Mouse (Mus musculus) ovary, adult 18-20 months (tissue): Measurements from ENCODE around the gene Eva1c.

Source experiments
- DNase-seq: peaks from one replicate; pipeline ENCODE4 v3.0.0; 2022; ENCODE audit warnings: low spot score, mixed read lengths

Gene Eva1c

DNA sequence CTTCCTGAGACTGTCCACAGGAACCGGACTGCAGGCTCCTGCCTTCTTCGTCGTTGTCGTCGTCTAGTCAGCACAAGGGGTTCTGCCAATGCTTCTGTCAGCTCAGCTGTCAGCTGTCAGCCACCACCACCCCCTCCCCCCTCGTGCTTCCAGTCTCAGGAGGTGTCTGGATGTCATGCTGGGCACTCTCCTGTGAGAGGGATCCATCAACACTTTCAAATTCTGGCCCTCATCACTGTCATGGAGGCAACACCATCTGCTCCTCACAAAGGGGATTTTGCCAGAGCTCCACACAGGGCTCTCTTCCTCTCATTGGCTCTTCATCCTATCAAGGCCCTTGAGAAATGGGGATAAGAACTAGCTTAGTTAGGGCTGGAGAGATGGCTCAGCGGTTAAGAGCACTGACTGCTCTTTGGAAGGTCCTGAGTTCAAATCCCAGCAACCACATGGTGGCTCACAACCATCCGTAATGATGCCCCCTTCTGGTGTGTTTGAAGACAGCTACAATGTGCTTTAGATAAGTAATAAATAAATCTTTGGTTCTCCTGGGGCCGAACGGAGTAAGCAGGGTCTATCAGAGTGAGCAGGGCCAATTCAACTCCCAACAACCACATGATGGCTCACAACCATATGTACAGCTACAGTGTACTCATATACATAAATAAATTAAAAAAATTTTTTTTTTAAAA is 95.1 kb downstream of the Eva1c start:
- DNase-seq: no peak

DNA sequence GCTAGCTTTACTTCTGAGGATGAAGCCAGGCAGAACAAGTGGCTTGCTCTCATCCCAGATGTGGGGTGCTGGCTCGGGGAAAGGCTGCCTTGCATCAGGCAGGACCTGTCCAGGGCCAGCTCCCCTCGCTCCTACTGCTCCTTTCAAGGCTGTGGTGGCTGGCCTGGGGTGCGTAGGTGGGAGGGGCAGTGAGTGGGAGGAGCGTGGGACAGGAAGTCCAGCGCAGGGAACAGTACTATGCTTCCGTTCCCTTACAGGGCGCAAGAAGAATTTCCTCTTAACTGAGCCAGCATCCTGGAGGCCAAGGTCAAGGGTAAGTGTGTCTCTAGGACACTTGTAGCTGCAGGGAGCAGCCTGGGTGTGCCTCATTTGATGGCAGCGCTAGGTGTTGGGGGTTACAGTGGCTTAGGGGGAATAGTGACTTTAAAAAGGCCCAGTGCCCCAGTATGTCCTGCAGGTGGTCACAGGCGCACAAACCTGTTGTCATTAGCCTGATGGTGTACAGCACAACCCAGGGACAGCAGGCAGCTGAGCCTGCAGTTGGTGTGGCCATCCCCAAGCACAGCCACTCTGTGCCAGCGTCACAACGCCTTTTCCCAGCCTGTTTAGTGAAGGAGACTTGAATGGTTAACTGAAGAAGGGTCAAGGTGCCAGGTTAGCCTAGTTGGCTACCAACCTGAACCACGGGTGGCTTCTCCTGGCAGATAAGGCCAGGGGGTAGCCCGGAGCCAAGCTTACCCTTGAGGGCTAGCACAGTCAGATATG is 98.3 kb downstream of the Eva1c start:
- DNase-seq: peak; percentile 52

DNA sequence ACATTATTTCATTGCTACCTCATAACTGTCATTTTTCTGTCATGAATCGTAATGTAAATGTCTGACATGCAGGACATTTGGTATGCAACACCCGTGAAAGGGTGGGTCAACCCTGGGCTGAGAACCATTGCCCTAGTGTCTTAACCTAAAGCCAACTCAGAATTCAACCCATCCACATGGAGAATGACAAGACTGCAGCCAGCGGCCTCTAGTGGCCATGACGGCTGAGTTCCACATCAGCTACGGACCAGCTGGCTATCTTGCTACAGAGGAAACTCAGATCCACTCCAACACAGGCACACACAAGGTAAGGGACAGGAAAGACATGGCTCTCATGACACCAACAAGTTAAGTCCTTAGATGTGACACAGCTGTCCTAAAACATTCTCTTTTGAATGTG is 98.9 kb downstream of the Eva1c start:
- no peak for DNase-seq

DNA sequence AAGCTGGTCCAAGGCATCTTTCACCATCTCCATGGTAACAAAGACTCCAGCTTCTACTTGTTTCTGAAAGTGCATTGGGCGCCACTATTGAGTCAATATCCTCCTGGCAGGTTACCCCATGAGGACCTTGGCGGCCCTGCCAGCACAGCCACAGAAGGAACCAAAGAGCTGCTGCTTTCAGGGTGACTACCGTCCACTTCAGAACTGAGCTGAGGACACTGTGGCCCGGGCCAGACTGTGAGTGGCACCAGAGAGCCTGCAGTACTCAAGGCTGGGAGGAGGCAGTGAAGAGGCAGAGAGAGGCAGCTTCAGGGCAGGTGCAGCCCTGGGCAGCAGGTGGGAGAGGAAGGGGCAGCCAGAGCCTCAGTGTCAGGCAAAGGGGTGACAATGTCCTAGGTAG is 100.9 kb downstream of the Eva1c start:
- no peak for DNase-seq

DNA sequence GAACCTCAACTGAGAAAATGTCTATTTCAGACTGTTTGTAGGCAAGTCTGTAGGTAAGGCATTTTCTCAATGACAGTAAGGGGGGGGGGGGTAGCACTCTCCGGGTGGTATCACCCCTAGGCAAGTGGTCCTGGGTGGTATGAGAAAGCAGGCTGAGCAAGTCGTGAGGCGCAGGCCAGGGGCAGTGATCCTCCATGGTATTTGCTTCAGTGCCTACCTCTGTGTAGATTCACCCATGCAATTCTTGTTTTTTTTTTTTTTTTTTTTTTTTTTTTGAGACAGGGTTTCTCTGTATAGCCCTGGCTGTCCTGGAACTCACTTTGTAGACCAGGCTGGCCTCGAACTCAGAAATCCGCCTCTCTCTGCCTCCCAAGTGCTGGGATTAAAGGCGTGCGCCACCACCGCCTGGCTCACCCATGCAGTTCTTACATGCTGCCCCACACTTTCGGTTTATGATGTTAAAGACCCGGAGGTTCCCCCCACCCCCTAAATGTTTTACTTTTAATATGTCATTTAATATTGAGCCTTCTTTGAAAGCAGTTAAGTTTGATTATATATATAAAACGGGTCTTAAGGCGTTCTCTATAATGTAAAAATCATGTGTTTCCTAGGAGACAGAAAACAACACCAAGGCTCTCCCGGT is 107.1 kb downstream of the Eva1c start:
- no peak for DNase-seq

DNA sequence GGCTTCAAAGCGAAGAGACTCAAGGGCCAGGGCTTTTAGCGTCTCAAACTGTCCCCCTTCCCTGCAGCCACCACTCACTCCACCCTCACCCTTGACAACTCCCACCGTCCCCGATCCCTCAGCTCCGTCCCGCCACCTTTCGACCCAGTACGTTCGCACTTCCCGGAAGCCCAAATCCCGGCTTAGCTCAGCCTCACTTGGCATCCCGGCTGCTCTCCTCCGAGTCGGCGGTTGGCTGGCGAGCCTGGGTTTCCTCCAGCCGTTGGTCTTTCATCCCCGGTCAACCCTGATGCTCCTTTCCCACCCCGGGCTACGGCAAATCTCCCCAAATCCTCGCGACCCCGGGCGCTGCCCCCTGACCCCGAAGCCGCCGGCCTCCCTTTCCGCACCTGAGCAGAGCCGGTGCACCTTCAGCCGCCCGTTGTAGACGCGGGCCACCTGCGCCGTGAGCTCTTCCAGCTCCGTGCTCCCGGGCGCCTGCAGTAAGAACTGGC is 107.7 kb downstream of the Eva1c start:
- peak; percentile 37 for DNase-seq

DNA sequence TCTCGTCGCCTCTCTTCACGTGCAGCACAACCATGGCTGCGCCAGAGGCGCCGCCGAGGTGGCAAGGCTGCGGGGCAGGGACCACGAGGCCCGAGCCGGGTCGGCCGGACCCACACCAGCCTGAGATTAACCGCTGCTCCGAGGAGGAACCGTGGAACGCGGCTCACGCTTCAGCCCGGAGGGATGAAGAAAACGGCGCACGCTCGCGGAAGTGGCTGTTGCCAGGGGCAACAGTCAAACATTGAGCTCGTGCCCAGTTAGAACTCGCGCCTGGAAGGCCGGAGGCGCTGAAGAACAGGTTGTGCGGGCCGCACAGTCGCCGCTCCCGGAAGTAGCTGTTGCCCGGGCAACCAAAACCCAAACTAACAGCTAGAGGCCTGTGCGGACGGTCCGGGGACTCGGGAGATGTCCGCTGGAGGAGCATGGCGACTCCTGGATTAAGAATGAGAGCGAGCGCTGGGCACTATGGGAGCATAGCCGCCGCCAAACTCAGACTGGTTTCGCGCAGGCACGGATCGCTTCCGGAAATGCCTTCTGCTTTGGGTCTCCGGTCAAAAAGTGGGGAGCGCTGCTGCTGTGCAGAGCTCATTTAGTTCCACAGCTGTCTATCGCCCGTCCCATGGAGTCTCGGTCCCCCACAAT is 108.3 kb downstream of the Eva1c start, which contains the start of gene Cfap298:
Gene Cfap298, minus strand, starts transcription at position 428 of the 642 bp plus-strand sequence.
- DNase-seq: peak; percentile 93

DNA sequence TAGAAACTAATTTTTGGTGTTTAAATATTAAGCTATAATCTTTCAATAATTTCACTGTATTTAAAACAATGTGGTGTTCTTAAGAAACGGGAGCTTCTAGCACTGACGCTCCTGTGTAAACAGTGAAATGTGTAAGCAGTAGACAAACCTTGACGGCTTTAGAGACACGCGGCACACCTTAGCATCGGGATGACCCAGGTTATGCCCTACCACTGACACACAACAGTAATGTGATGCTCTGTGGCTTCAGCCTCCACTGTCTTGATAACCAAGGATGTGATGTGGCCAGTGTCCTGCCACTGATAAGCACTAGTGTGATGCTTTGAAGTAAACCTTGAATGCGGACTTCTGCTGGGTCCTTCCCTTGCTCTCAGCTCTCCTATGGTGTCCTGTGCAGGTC is 114.7 kb downstream of the Eva1c start:
- no peak for DNase-seq

DNA sequence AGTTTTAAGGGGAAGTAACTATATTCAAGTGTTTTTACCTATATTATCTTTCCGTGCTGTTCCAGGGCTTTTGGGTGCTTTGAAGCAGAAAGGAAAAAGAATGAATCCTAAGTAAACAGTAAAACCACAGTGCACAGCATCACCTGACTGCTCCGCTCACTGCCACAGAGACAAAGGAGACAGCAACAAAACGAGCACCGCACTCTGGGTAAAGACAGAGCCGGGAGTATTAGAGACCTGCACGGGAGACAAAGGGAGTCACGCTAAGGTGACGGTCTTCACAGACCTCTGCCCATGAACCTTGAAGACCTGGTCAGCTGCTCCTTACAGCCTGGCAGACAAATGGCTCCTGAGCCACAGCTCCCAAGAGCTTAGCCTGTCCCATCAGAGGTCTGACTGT is 120.5 kb downstream of the Eva1c start:
- no peak for DNase-seq

DNA sequence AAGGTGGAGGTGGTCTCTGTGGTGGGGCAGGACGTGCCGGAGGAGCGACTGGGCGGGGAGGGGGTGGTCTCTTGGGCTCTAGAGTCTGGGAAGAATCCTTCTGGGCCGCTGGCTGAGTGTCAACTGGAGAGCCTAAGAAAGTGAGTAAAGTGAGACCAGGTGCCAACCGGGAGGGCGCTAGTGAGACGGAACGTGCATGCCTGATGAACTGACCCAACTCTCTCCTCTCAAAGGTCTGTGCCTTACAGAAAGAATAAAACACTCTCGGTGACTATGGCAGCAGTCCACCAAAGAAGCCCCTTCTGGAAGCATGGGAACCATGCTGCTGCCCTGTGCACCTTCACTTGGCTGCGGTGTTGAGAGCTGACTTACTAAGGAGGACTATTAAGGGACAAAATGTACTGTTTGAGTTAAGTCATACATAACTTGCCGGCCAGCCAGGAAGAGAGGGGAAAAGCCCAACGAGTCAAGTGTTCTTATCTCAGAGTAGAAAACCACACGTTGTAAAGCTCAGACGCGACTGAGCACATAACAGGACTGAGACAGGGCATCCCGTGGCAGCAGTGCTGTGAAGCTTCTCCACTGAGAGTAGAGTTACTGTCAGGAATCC is 123.9 kb downstream of the Eva1c start:
- no peak for DNase-seq

DNA sequence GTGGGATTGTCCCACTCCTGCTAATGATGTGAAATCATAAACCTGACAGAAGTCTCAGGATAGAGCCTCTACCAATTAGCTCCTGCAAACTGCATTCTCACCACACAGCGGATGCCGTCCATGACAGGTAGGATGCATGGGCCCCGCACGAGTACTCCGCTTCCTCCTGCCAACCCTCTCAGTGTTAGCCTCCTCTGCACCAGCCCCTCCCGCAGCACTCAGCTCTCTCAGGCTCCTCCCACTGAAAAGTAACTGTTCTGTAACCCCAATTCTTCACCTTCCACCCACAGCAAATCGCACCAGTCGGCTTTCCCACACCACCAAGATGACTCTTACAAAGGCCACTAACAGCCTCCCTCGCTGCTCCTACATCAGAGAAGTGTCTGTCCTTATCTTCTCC is 126.6 kb downstream of the Eva1c start:
- DNase-seq: no peak

DNA sequence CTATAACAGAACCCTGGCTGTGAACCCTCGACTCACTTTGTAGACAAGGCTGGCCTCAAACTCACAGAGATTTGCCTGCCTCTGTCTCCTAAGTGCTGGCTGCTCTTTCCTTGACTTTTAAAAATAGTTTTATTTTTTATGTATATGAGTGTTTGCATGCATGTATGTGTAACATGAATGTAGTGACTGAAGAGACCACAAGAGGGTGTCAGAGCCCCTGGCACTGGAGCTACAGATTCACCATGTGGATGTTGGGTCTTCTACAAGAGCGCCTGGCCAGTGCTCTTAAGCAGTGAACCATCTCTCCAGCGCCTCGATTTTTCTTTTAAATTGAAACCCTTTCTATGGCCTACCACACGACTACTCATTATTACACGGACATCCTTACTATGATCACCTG is 127.3 kb downstream of the Eva1c start:
- DNase-seq: no peak
